Mouse (Mus musculus): Measurements from ENCODE around the gene Klrc1. TPM values are rescaled to one million over a fixed set of nuclear protein-coding genes. Genes with fewer than 3 reads are reported as not detected.
"Not testable (repeated sequence)": the region's sequence is repeated elsewhere in the genome, so short reads cannot be mapped to it uniquely, and the experiment has no call there.

The Klrc1 gene
- not detected in 2 replicates for polyA plus RNA-seq (2014; fragmentation: Nextera tagmentation; extraction: Ambion mirVana)

DNA sequence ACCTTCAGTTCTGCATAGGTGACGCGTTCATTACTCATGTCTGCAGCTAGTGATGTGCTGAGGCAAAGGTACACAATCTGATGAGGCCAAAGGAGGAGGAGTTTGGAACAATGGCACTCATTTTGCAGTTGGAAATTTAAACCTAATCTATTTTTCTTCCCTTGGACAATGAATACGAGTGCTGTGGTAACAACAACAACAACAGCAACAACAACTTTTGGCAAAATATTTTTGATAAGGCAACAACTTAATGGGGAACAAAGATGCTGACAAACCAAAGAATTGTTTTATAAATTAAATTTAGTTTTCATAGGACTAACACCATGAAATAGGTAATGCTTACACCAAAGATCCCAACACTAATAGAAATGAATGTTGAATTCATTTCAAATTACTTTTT is at the start of gene Klrc1:
TSS of gene Klrc1 (minus strand) at position 101 of the 400 bp plus-strand sequence.
- ATAC-seq (ENCODE audit: low FRiP score) = no peak
- H3K4me1 ChIP-seq (replicated peaks; ENCODE audit: control insufficient read depth, insufficient read depth, low read length) = no peaks in the 10 kb centered on the region
- H3K36me3 ChIP-seq (replicated peaks; ENCODE audit: control insufficient read depth, insufficient read depth) = no peaks in the 10 kb centered on the region
- no peak within 1 kb of the TSS for H3K9ac ChIP-seq
- no peaks in the 10 kb centered on the region for H3K9me3 ChIP-seq (ENCODE audit: control insufficient read depth, low read length)
- 90% methylated on average over 3 of the region's 3 CpGs for WGBS
- no peaks in the 10 kb centered on the region for H3K27me3 ChIP-seq (ENCODE audit: control insufficient read depth, insufficient read depth, low read length)
- H3K27ac ChIP-seq = no peak within 1 kb of the TSS
- no peak for DNase-seq (ENCODE audit: low spot score)
- H3K4me3 ChIP-seq (replicated peaks; ENCODE audit: low read length) = no peak within 1 kb of the TSS
- H3K4me2 ChIP-seq (replicated peaks) = no peak within 1 kb of the TSS

DNA sequence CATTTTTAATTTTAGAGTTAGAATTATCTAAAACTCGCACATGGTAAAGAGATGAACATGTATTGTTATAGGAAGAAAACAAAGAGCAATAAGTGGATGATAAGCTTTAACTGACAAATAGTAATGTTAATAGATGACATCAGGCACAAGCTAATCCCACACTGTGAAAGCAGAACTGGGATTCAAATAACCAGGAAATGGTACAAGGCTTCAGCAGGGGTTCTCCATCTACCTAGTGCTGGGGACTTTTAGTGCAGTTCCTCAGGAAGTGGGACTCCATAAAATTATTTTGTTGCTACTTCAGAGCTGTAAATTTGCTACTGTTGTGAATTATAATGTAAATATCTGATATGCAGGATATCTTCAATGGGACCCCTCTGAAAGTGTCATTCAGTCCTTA is 48.5 kb upstream of the Klrc1 start:
- no peak for DNase-seq (ENCODE audit: low spot score)
- no peak overlapping the region for H3K4me3 ChIP-seq (replicated peaks; ENCODE audit: low read length)
- H3K27me3 ChIP-seq (ENCODE audit: control insufficient read depth, insufficient read depth, low read length) = no peaks in the 10 kb centered on the region
- no peak for ATAC-seq (ENCODE audit: low FRiP score)
- no peaks in the 10 kb centered on the region for H3K9me3 ChIP-seq (ENCODE audit: control insufficient read depth, low read length)
- no peak overlapping the region for H3K27ac ChIP-seq
- H3K4me2 ChIP-seq (replicated peaks) = no peak overlapping the region
- no peaks in the 10 kb centered on the region for H3K4me1 ChIP-seq (replicated peaks; ENCODE audit: control insufficient read depth, insufficient read depth, low read length)
- no peak overlapping the region for H3K9ac ChIP-seq
- H3K36me3 ChIP-seq (replicated peaks; ENCODE audit: control insufficient read depth, insufficient read depth) = no peaks in the 10 kb centered on the region
- WGBS = 87% methylated on average over 1 of the region's 1 CpGs

DNA sequence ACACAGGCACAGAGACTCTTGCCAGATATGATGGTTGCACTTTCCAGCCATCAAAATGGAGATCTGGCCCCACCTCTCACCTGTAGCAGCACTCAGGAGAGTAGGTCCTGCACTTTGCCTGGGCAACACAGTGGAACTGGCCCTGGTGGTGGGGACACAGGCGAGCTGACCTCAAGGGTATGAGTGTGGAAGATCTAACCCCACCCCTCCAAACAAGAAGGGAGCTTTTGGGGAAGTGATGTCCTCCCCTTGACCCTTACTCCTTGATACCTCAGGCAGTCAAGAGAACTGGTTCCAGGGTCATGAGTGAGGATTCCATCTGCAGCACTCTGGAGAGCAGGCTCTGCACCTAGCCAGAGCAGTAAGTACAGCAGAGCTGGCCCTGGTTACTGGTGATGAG is 42.6 kb upstream of the Klrc1 start:
- H3K4me1 ChIP-seq (replicated peaks; ENCODE audit: control insufficient read depth, insufficient read depth, low read length) = no peaks in the 10 kb centered on the region
- no peaks in the 10 kb centered on the region for H3K9me3 ChIP-seq (ENCODE audit: control insufficient read depth, low read length)
- no peak for DNase-seq (ENCODE audit: low spot score)
- H3K9ac ChIP-seq = no peak overlapping the region
- H3K4me2 ChIP-seq (replicated peaks) = no peak overlapping the region
- 86% methylated on average over 1 of the region's 1 CpGs for WGBS
- H3K27me3 ChIP-seq (ENCODE audit: control insufficient read depth, insufficient read depth, low read length) = no peaks in the 10 kb centered on the region
- H3K36me3 ChIP-seq (replicated peaks; ENCODE audit: control insufficient read depth, insufficient read depth) = no peaks in the 10 kb centered on the region
- no peak overlapping the region for H3K4me3 ChIP-seq (replicated peaks; ENCODE audit: low read length)
- ATAC-seq (ENCODE audit: low FRiP score) = no peak
- H3K27ac ChIP-seq = no peak overlapping the region

DNA sequence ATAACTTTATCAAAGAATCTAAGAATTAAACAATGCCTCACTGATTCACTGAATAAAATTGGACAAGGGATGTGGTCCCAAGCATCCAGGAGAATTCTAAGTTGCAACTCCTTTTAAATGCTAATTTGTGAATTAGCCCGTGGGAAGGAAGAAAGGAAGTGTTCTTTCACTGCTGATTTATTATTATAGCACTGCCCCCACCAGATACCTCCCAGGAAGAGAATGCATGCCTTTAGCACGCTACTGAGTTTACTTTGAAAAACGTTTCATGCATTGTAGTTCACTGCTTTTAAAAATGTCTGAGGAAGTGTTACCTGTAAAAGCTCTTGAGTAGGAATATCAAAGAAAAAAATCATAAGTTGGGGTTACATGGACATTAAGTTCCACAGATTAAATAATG is 41.7 kb upstream of the Klrc1 start:
- H3K4me3 ChIP-seq (replicated peaks; ENCODE audit: low read length) = no peak overlapping the region
- no peaks in the 10 kb centered on the region for H3K9me3 ChIP-seq (ENCODE audit: control insufficient read depth, low read length)
- H3K9ac ChIP-seq = no peak overlapping the region
- H3K27me3 ChIP-seq (ENCODE audit: control insufficient read depth, insufficient read depth, low read length) = no peaks in the 10 kb centered on the region
- WGBS = 14% methylated on average over 3 of the region's 3 CpGs
- DNase-seq (ENCODE audit: low spot score) (no peak), ATAC-seq (ENCODE audit: low FRiP score) (no peak)
- no peak overlapping the region for H3K4me2 ChIP-seq (replicated peaks)
- no peaks in the 10 kb centered on the region for H3K36me3 ChIP-seq (replicated peaks; ENCODE audit: control insufficient read depth, insufficient read depth)
- H3K4me1 ChIP-seq (replicated peaks; ENCODE audit: control insufficient read depth, insufficient read depth, low read length) = no peaks in the 10 kb centered on the region
- no peak overlapping the region for H3K27ac ChIP-seq

DNA sequence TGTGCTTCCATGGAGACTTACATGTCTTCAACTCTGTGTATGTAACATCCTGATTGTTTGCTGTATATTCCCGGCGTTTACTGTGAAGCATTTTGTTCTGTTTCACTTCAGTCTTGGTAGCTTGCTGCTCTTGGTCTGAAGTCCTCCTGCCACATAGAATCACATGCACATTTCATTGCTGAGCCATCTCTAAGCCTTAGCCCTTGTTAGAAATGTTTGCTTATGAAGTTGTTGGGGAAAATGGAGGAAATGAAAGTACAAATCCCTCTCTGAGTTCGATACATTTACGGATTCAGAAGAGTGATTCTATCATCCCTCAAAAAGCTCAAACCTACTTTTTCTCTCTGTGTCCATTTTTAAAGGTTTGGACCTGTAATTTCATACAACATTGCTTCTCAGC is 38.3 kb upstream of the Klrc1 start, which contains the start of gene Klri1:
TSS of gene Klri1 (minus strand) at position 101 of the 400 bp plus-strand sequence.
- 94% methylated on average over 4 of the region's 4 CpGs for WGBS
- Histone ChIP-seq H3K9ac (no peak within 1 kb of the TSS), H3K27ac (no peak within 1 kb of the TSS), H3K4me2 (replicated peaks) (no peak within 1 kb of the TSS), H3K27me3 (ENCODE audit: control insufficient read depth, insufficient read depth, low read length) (no peaks in the 10 kb centered on the region), H3K4me3 (replicated peaks; ENCODE audit: low read length) (no peak within 1 kb of the TSS), H3K9me3 (ENCODE audit: control insufficient read depth, low read length) (no peaks in the 10 kb centered on the region), H3K36me3 (replicated peaks; ENCODE audit: control insufficient read depth, insufficient read depth) (no peaks in the 10 kb centered on the region), H3K4me1 (replicated peaks; ENCODE audit: control insufficient read depth, insufficient read depth, low read length) (no peaks in the 10 kb centered on the region)
- no peak for ATAC-seq (ENCODE audit: low FRiP score)
- DNase-seq (ENCODE audit: low spot score) = no peak

DNA sequence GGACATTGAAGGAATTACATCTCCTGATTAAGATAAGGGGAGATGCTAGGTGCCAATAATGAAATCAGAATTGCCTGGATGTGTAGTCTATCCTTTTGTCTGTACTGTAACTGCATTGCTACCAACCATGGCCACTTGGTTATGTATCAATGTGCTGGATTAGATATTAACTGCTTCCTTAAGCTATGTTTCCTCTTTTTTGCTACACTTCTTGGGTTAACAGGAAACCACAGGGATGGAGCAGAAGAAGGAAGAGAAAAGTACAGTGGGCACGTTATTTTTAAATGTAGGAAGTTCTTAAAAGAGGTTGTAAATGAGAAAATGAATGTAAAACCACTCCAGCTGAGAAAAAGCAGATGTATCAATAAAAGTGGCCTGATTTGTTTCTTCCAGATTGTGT is 34.8 kb upstream of the Klrc1 start:
- no peak overlapping the region for H3K4me2 ChIP-seq (replicated peaks)
- 50% methylated on average over 1 of the region's 1 CpGs for WGBS
- no peak overlapping the region for H3K27ac ChIP-seq
- DNase-seq (ENCODE audit: low spot score) = no peak
- H3K9me3 ChIP-seq (ENCODE audit: control insufficient read depth, low read length) = no peaks in the 10 kb centered on the region
- H3K4me3 ChIP-seq (replicated peaks; ENCODE audit: low read length) = no peak overlapping the region
- H3K4me1 ChIP-seq (replicated peaks; ENCODE audit: control insufficient read depth, insufficient read depth, low read length) = no peaks in the 10 kb centered on the region
- no peak overlapping the region for H3K9ac ChIP-seq
- no peaks in the 10 kb centered on the region for H3K36me3 ChIP-seq (replicated peaks; ENCODE audit: control insufficient read depth, insufficient read depth)
- no peaks in the 10 kb centered on the region for H3K27me3 ChIP-seq (ENCODE audit: control insufficient read depth, insufficient read depth, low read length)
- ATAC-seq (ENCODE audit: low FRiP score) = no peak

DNA sequence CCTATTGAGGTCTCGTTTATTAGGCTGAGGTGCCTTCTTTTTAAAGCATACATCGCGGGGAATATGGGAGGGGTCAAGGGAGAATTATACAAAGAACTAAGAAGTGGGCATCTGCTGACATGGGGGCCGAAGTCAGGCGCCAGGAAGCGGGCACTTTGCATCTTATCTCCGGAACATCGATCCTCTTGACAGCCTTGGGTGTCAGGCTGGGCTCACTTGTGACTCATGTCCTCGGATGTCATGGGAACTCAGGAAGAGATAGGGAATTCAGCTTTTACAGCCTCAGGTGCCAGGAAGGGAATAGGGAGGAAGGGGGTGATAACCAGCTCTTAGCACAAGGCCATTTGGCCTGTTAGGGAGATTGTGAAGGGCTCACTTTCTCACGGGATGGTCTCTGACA is 12.7 kb upstream of the Klrc1 start:
- H3K9me3 ChIP-seq (ENCODE audit: control insufficient read depth, low read length); H3K27ac ChIP-seq; H3K9ac ChIP-seq; H3K4me2 ChIP-seq (replicated peaks); H3K27me3 ChIP-seq (ENCODE audit: control insufficient read depth, insufficient read depth, low read length); ATAC-seq (ENCODE audit: low FRiP score); H3K4me1 ChIP-seq (replicated peaks; ENCODE audit: control insufficient read depth, insufficient read depth, low read length); H3K36me3 ChIP-seq (replicated peaks; ENCODE audit: control insufficient read depth, insufficient read depth); DNase-seq (ENCODE audit: low spot score); H3K4me3 ChIP-seq (replicated peaks; ENCODE audit: low read length): not testable (repeated sequence)
- WGBS = 89% methylated on average over 10 of the region's 10 CpGs

DNA sequence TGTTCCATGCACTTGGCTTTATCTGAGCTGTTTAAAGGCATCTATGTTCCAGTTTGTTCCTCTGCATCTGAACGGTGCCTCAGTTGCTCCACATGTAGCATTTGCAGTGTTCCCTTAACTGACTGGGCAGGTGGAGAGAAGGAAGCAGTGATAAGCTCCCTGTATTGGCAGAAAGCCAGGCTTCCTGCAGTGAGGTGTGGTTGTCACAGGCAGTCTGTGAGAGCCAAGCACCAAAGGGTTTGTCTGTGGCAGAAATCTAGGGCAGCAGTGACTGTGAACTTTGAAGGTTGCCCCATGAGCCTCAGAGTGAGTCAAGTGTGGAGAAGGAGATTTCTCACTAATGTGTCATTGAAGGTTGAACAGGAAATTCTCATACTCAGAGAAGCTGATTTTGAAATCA is 1.6 kb upstream of the Klrc1 start:
- Histone ChIP-seq H3K36me3 (replicated peaks; ENCODE audit: control insufficient read depth, insufficient read depth) (no peaks in the 10 kb centered on the region), H3K27me3 (ENCODE audit: control insufficient read depth, insufficient read depth, low read length) (no peaks in the 10 kb centered on the region), H3K27ac (no peak overlapping the region), H3K4me2 (replicated peaks) (no peak overlapping the region), H3K9me3 (ENCODE audit: control insufficient read depth, low read length) (no peaks in the 10 kb centered on the region), H3K4me1 (replicated peaks; ENCODE audit: control insufficient read depth, insufficient read depth, low read length) (no peaks in the 10 kb centered on the region), H3K4me3 (replicated peaks; ENCODE audit: low read length) (no peak overlapping the region), H3K9ac (no peak overlapping the region)
- 76% methylated on average over 1 of the region's 1 CpGs for WGBS
- ATAC-seq (ENCODE audit: low FRiP score) (no peak), DNase-seq (ENCODE audit: low spot score) (no peak)

DNA sequence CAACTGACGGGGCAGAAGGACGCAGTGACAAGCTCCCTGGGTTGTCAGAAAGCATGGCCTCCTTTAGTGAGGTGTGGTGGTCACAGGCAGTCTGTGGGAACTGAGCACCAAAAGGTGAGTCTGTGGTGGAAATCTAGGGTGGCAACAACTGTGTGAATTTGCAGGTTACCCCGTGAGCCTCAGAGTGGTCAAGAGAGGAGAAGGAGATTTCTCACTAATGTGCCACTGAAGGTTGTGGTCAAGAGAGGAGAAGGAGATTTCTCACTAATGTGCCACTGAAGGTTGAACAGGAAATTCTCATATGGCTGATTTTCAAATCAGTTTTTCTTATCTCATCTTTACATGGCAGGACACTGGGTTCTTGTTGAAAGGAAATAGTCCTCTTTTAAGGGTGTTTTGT is 17.5 kb downstream of the Klrc1 start:
- H3K4me2 ChIP-seq (replicated peaks); H3K9me3 ChIP-seq (ENCODE audit: control insufficient read depth, low read length); H3K4me1 ChIP-seq (replicated peaks; ENCODE audit: control insufficient read depth, insufficient read depth, low read length); H3K27me3 ChIP-seq (ENCODE audit: control insufficient read depth, insufficient read depth, low read length); H3K27ac ChIP-seq; H3K36me3 ChIP-seq (replicated peaks; ENCODE audit: control insufficient read depth, insufficient read depth); H3K9ac ChIP-seq; DNase-seq (ENCODE audit: low spot score); H3K4me3 ChIP-seq (replicated peaks; ENCODE audit: low read length); ATAC-seq (ENCODE audit: low FRiP score): not testable (repeated sequence)
- WGBS = no CpG with 5 or more reads among the region's 3 CpGs

DNA sequence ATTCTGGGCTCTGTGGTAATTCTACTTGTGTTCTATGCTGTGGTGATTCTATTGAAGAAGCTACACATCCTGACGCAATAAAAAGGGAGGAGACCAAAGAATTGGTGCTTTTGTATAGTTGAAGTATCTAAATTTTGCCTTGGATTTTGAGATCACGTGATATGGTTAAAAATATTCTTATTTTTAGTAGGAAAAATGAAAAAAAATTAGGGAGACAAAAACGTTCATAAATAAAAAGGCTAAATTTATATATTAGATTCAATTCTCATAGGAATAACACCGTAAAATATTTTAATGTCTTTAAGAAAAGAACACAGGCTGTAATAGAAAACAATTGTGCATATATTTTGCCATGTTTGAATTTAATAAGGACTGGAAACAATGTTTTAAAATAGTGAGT is 18.2 kb downstream of the Klrc1 start, which contains the start of gene Klrc2:
TSS of gene Klrc2 (minus strand) at position 101 of the 400 bp plus-strand sequence.
- not testable (repeated sequence) for H3K36me3 ChIP-seq (replicated peaks; ENCODE audit: control insufficient read depth, insufficient read depth); H3K9ac ChIP-seq; H3K4me1 ChIP-seq (replicated peaks; ENCODE audit: control insufficient read depth, insufficient read depth, low read length); H3K9me3 ChIP-seq (ENCODE audit: control insufficient read depth, low read length); H3K27ac ChIP-seq; ATAC-seq (ENCODE audit: low FRiP score); H3K27me3 ChIP-seq (ENCODE audit: control insufficient read depth, insufficient read depth, low read length); H3K4me3 ChIP-seq (replicated peaks; ENCODE audit: low read length); DNase-seq (ENCODE audit: low spot score); H3K4me2 ChIP-seq (replicated peaks)
- WGBS = 80% methylated on average over 4 of the region's 4 CpGs

Data from hindbrain, embryonic 14.5 days (tissue).